Mouse (Mus musculus) forebrain, embryonic 14.5 days (tissue): ENCODE measurements around the gene Ccdc170. TPM values are rescaled to one million over a fixed set of nuclear protein-coding genes. Genes with fewer than 3 reads are reported as not detected.

Source experiments
- ATAC-seq: fragments of 200-750 bp; cut with Nextera tagmentation; 2 replicates; pipeline ENCODE4 v1.8.0; 2017; ENCODE audit warnings: mild to moderate bottlenecking, moderate library complexity
- DNase-seq: peaks from one replicate; pipeline ENCODE4 v3.0.0-alpha.2; 2015; ENCODE audit warnings: low spot score
- H3K27ac ChIP-seq: fragments of 300-500 bp; sonication (generic); 2 replicates; pipeline ENCODE4 v1.5.1; 2014; ENCODE audit warnings: low read depth, mild to moderate bottlenecking, control low read depth, low read length, moderate library complexity
- H3K27me3 ChIP-seq: fragments of 300-500 bp; sonication (generic); replicated peaks from 2 replicates; pipeline ENCODE4 v1.6.1; 2014; ENCODE audit warnings: low read length, control low read depth, mixed read lengths; ENCODE audit not compliant: control insufficient read depth, insufficient read depth
- H3K36me3 ChIP-seq: fragments of 300-500 bp; sonication (generic); 2 replicates; pipeline ENCODE4 v1.6.1; 2014; ENCODE audit warnings: low read length, control low read depth; ENCODE audit not compliant: control insufficient read depth, insufficient read depth
- H3K4me1 ChIP-seq: fragments of 300-500 bp; sonication (generic); 2 replicates; pipeline ENCODE4 v1.6.1; 2014; ENCODE audit warnings: antibody characterized with exemption, low read length, control low read depth; ENCODE audit not compliant: control insufficient read depth, insufficient read depth
- H3K4me2 ChIP-seq: fragments of 300-500 bp; sonication (generic); 2 replicates; pipeline ENCODE4 v1.6.1; 2014; ENCODE audit warnings: mild to moderate bottlenecking, control low read depth, low read length
- H3K4me3 ChIP-seq: fragments of 300-500 bp; sonication (generic); 2 replicates; pipeline ENCODE4 v1.5.1; 2014; ENCODE audit warnings: low read depth, low read length, control low read depth
- H3K9ac ChIP-seq: fragments of 300-500 bp; sonication (generic); 2 replicates; pipeline ENCODE4 v1.6.1; 2014; ENCODE audit warnings: mild to moderate bottlenecking, low read length, control low read depth, moderate library complexity
- H3K9me3 ChIP-seq: fragments of 300-500 bp; sonication (generic); replicated peaks from 2 replicates; pipeline ENCODE4 v1.6.1; 2016; ENCODE audit warnings: low read length, control low read depth, mixed read lengths; ENCODE audit not compliant: control insufficient read depth
- WGBS: fragments of 180-500 bp; shearing (Covaris S2); extraction: QIAGEN DNeasy Blood & Tissue Kit; methylation state at CpG from one replicate; pipeline ENCODE4 v1.1.7; 2014; 5-methylcytosine and 5-hydroxymethylcytosine counted together
- polyA plus RNA-seq: library from polyadenylated mRNA; unstranded; fragments of >200 nt; fragmentation: Nextera tagmentation; extraction: Ambion mirVana; gene quantifications from 2 replicates; pipeline ENCODE4 v1.2.1, GENCODE M21; 2014

The Ccdc170 gene
- polyA plus RNA-seq, 1 experiment from 2014 or later: 0.18 TPM

GRCm38 (mm10) chr10:4492909-4493308 is 10.6 kb downstream of the Ccdc170 start:
- H3K36me3 ChIP-seq: no peaks in the 10 kb centered on the region
- H3K9me3 ChIP-seq: no peaks in the 10 kb centered on the region
- no peak overlapping the region for H3K4me2 ChIP-seq
- no peaks in the 10 kb centered on the region for H3K27me3 ChIP-seq
- ATAC-seq (no peak), DNase-seq (no peak)
- 6% methylated on average over 4 of the region's 4 CpGs for WGBS
- no peak overlapping the region for H3K27ac ChIP-seq
- H3K4me1 ChIP-seq: no peaks in the 10 kb centered on the region
- no peak overlapping the region for H3K9ac ChIP-seq
- no peak overlapping the region for H3K4me3 ChIP-seq

- WGBS: 93% methylated on average over 8 of the region's 8 CpGs
- ATAC-seq: no peak
- no peaks in the 10 kb centered on the region for H3K36me3 ChIP-seq
These were observed 20.9 kb downstream of the Ccdc170 start for GRCm38 (mm10) chr10:4503251-4503650.

GRCm38 (mm10) chr10:4512725-4513124 is 30.4 kb downstream of the Ccdc170 start:
- H3K9me3 ChIP-seq: no peaks in the 10 kb centered on the region
- WGBS: 89% methylated on average over 9 of the region's 9 CpGs
- H3K27me3 ChIP-seq: no peaks in the 10 kb centered on the region
- no peak overlapping the region for H3K27ac ChIP-seq
- H3K9ac ChIP-seq: no peak overlapping the region
- no peaks in the 10 kb centered on the region for H3K36me3 ChIP-seq
- no peaks in the 10 kb centered on the region for H3K4me1 ChIP-seq
- ATAC-seq (no peak), DNase-seq (no peak)
- no peak overlapping the region for H3K4me2 ChIP-seq
- H3K4me3 ChIP-seq: no peak overlapping the region

More at GRCm38 (mm10) chr10:4503251-4503650, 20.9 kb downstream of the Ccdc170 start:
- H3K4me2 ChIP-seq: no peak overlapping the region
- H3K4me3 ChIP-seq: no peak overlapping the region
- H3K4me1 ChIP-seq: no peaks in the 10 kb centered on the region
- no peak overlapping the region for H3K27ac ChIP-seq
- H3K9ac ChIP-seq: no peak overlapping the region
- no peak for DNase-seq
- H3K27me3 ChIP-seq: no peaks in the 10 kb centered on the region
- H3K9me3 ChIP-seq: no peaks in the 10 kb centered on the region

GRCm38 (mm10) chr10:4517614-4518013 is 35.3 kb downstream of the Ccdc170 start:
- Histone ChIP-seq H3K4me3 (no peak overlapping the region), H3K36me3 (no peaks in the 10 kb centered on the region), H3K4me1 (no peaks in the 10 kb centered on the region), H3K9me3 (no peaks in the 10 kb centered on the region), H3K4me2 (no peak overlapping the region), H3K9ac (no peak overlapping the region), H3K27me3 (no peaks in the 10 kb centered on the region), H3K27ac (no peak overlapping the region)
- ATAC-seq (no peak), DNase-seq (no peak)
- 91% methylated on average over 2 of the region's 2 CpGs for WGBS

GRCm38 (mm10) chr10:4519645-4520044 is 37.3 kb downstream of the Ccdc170 start:
- DNase-seq (no peak), ATAC-seq (no peak)
- no peak overlapping the region for H3K4me3 ChIP-seq
- no peaks in the 10 kb centered on the region for H3K27me3 ChIP-seq
- no peaks in the 10 kb centered on the region for H3K4me1 ChIP-seq
- H3K9ac ChIP-seq: no peak overlapping the region
- no peak overlapping the region for H3K4me2 ChIP-seq
- no peaks in the 10 kb centered on the region for H3K36me3 ChIP-seq
- H3K27ac ChIP-seq: no peak overlapping the region
- H3K9me3 ChIP-seq: no peaks in the 10 kb centered on the region
- 63% methylated on average over 3 of the region's 3 CpGs for WGBS

- Histone ChIP-seq H3K4me2 (no peak overlapping the region), H3K36me3 (no peaks in the 10 kb centered on the region), H3K9ac (no peak overlapping the region), H3K27me3 (no peaks in the 10 kb centered on the region), H3K4me1 (no peaks in the 10 kb centered on the region), H3K9me3 (no peaks in the 10 kb centered on the region), H3K27ac (no peak overlapping the region), H3K4me3 (no peak overlapping the region)
- ATAC-seq (peak; percentile 32; the same call in 1 of the 2 replicates), DNase-seq (no peak)
- WGBS: 43% methylated on average over 6 of the region's 6 CpGs
These were observed 38.2 kb downstream of the Ccdc170 start for GRCm38 (mm10) chr10:4520394-4521102.

- H3K4me2 ChIP-seq: no peak overlapping the region
- no peak overlapping the region for H3K9ac ChIP-seq
- 93% methylated on average over 3 of the region's 3 CpGs for WGBS
- H3K36me3 ChIP-seq: no peaks in the 10 kb centered on the region
- H3K4me3 ChIP-seq: no peak overlapping the region
- no peaks in the 10 kb centered on the region for H3K4me1 ChIP-seq
- no peaks in the 10 kb centered on the region for H3K27me3 ChIP-seq
- DNase-seq (no peak), ATAC-seq (no peak)
- H3K27ac ChIP-seq: no peak overlapping the region
- H3K9me3 ChIP-seq: no peaks in the 10 kb centered on the region
These were observed 39.8 kb downstream of the Ccdc170 start for GRCm38 (mm10) chr10:4522116-4522515.

- H3K27me3 ChIP-seq: no peaks in the 10 kb centered on the region
- ATAC-seq: no peak
- no peaks in the 10 kb centered on the region for H3K4me1 ChIP-seq
- no peak overlapping the region for H3K27ac ChIP-seq
- no peak overlapping the region for H3K4me3 ChIP-seq
- no peak overlapping the region for H3K4me2 ChIP-seq
- DNase-seq: no peak
- H3K9me3 ChIP-seq: no peaks in the 10 kb centered on the region
- WGBS: 38% methylated on average over 4 of the region's 4 CpGs
- H3K9ac ChIP-seq: no peak overlapping the region
- no peaks in the 10 kb centered on the region for H3K36me3 ChIP-seq
These were observed 40.8 kb downstream of the Ccdc170 start for GRCm38 (mm10) chr10:4523078-4523477.

- Histone ChIP-seq H3K4me3 (no peak overlapping the region), H3K9me3 (no peaks in the 10 kb centered on the region), H3K9ac (no peak overlapping the region), H3K36me3 (no peaks in the 10 kb centered on the region), H3K27ac (no peak overlapping the region), H3K27me3 (no peaks in the 10 kb centered on the region), H3K4me2 (no peak overlapping the region), H3K4me1 (no peaks in the 10 kb centered on the region)
- DNase-seq: no peak
- ATAC-seq: no peak
- WGBS: 23% methylated on average over 7 of the region's 7 CpGs
These were observed 45.7 kb downstream of the Ccdc170 start for GRCm38 (mm10) chr10:4528043-4528442.
